Mouse (Mus musculus): ENCODE measurements around the gene Slc12a8. TPM values are rescaled to one million over a fixed set of nuclear protein-coding genes. Genes with fewer than 3 reads are reported as not detected.

Slc12a8 gene
- total RNA-seq, 2 experiments from 2014 or later: 1.3 to 1.5 TPM

DNA sequence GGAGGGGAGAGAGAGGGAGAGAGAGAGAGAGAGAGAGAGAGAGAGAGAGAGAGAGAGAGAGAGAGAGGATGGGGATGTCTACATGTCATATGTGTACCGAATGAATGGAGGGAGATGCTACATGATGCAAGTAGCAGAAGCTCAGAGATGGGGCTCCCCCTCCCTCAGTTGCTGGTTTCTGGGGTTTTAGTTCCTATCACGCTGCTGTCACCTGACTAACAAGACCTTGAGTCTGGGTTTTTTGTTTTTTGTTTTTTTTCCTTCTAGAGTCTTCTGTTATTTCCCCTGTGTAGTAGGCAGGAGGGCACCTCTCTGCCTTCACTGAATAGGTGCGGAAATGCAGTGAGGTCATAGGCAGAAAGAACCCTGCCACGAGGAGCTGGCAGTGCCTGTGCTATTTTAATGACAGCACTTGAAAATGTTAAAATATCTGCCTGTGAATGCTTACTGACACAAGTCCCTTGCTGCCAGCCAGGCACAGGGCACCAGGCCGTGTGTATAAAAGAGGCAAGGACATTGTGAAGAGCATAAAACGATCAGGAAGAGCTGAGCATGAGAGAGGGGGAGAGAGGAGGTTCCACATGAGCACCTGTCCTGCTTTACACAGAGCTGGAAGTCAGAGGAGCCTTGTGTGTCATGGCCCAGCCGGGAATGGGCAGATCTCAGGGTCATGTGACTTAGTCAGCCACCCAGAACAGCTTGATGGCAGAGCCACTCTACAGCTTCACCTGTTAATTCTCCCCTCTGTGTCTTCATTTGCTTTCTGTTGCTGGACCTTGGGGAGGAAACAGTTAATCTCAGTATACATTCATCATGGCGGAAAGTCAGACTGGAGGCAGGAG is 89.8 kb downstream of the Slc12a8 start:
- DNase-seq: no peak
- intact Hi-C loops (cut with DNase I): no loop called here

DNA sequence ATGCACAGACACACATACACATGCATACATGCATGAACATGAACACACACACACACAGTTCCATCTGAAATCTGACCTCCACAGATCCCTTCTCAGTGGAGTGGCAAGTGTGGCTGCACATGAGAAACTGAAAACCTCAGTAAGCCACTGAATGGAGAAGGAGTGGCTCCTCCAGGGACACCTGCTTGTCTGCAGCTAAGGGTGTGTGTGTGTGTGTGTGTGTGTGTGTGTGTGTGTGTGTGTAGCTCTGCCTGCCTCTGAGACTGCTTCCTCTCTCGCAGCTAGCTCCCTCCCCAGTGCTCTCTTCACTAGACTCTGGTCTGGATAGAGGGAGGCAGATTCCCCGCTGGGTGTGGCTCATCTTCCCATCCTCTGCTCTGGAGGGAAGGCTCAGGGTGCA is 92.4 kb downstream of the Slc12a8 start:
- DNase-seq: no peak
- intact Hi-C loops (cut with DNase I): no loop called here

DNA sequence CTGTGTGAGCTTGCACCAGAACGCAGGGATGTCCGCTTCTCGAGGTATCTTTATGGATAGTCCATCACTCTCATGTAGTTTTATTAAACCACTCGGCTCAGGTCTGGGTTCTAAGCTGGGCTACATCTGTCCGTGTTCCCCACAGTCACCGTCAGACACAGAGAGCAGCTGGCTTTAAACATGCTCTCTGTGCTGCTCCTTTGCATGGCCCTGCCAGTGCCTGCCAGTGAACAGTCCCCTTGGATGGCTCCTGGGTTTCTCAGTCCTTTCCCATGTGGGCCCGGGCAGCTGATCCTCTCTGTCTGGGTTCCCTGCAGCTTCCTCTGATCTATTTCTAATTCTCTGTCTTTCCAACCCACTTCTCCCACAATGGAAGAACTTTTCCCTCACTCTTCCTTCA is 93.3 kb downstream of the Slc12a8 start:
- intact Hi-C loops (cut with DNase I): no loop called here
- no peak for DNase-seq

DNA sequence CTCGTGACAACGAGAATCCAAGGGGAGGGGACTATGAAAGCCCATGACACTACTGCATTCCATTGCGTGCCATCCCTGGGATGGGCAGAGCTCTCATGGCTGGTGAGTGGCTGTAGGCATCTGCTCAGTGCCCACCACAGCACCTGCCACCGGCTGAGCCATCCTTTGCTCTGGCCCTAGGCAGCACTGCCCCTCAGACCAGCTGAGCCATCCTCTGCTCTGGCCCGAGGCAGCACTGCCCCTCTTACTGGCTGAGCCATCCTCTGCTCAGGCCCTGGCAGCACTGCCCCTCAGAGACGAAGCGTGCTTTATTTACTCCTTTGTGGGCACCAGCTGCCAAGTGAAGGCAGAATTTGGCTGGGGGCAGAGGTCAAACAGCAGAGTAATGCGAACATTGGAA is 94.2 kb downstream of the Slc12a8 start:
- peak; percentile 34 for DNase-seq
- intact Hi-C loops (cut with DNase I): no loop called here

DNA sequence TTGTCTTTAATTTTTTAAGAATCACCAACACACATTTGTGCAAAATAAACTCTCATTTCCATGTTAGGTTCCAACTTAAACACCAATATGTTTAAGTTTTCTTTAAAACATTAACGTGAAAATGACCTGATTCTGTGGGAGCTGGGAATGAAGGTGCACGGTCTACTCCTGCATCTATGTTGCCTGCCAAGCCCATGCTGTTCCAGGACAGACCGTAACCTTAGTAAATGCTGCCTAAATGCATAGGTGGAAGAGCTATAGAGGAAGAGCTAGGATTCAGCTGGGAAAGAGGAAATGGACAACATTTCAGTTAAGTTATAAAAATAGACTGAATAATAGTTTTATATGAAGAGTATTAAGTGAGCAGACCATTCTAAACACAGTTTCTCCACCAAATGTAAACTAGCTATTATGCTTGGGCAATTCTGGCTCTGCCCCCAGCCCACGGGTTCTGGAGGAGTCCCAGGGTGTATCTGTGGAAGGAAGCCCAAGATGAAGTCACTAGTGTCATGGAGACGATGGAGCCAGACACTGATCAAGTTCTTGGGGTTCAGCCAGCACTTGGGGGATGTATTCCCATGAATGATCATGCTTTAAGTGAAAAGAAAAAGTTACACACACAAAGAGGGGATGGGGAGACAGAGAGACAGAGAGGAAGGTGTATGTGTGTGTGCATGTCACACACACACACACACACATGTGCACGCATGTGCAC is 95.1 kb downstream of the Slc12a8 start:
- intact Hi-C loops (cut with DNase I): no loop called here
- peak; percentile 77 for DNase-seq

DNA sequence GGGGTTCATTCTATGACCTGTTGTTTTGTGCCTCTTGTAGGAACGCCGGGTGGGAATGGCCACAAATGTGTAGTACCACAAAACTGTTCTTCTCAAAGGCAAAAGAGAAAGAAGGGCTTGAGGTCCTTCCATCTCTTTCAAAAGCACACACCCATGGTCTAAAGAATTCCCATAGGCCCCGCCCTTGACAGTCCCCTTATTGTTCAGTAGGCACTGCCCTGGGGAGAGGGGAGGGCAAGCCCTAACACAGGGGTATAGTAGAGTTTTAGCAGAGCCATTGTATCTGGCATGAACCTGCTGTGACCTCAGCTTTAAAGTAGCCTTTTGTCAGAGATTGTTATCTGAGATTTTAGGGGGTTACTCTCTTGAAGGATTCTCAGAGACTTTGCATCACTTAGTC is 98.9 kb downstream of the Slc12a8 start:
- no peak for DNase-seq
- intact Hi-C loops (cut with DNase I): no loop called here

DNA sequence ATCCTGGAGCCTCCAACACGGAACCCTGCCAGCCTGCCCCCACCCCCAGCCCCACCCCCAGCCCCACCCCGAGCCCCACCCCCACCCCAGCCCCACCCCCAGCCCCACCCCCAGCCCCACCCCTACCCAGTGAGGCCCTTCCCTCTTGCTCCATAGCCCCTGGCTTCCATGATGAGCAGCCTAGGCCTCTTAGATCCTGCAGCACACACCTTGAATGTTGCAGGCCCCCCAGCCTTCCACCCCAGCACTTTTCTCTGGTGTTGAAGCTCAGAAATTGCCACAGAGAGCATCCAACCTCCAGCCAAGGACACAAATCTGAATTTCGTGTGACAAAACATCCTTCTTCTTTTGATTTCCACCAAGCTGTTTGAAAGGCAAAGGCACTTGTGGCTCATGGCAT is 104.7 kb downstream of the Slc12a8 start:
- DNase-seq: no peak
- intact Hi-C loops (cut with DNase I): no loop called here

DNA sequence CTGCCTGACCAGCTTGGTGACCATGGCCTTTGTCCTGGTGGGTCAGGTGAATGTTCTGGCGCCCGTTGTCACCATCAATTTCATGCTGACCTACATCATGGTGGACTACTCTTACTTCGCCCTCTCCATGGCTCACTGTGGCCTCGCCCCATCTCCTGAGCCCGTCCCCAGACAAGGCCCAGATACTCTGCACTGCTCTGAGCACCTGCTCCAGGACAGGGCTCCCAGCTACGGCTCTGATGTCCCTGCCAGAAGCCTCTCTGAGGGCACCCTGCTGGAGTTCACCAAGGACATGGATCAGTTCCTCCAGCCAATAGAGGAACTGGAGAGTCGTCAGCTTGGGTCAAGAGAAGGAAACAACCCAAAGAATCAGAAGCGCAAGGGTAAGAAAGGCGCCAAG is 107.5 kb downstream of the Slc12a8 start:
- intact Hi-C loops (cut with DNase I): no loop called here
- no peak for DNase-seq

DNA sequence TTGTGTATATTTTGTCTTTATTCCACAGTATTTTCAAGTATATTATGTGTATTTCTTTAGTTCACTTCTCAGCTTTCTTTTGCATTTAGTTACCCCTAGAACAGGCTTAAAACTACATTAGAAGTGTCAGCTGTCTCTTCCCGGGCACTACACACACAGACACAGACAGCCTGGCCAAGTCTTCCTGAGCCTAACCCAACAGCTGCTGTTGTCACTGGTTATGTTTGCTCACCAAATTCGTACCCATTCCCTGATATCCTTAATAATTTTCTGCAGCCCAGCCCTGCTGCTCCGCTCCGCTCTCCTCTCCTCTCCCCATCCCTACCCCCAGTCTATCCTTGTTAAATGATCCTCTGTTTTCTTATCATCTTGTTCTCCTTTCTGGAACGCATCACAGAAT is 112.4 kb downstream of the Slc12a8 start:
- intact Hi-C loops (cut with DNase I): no loop called here
- no peak for DNase-seq

DNA sequence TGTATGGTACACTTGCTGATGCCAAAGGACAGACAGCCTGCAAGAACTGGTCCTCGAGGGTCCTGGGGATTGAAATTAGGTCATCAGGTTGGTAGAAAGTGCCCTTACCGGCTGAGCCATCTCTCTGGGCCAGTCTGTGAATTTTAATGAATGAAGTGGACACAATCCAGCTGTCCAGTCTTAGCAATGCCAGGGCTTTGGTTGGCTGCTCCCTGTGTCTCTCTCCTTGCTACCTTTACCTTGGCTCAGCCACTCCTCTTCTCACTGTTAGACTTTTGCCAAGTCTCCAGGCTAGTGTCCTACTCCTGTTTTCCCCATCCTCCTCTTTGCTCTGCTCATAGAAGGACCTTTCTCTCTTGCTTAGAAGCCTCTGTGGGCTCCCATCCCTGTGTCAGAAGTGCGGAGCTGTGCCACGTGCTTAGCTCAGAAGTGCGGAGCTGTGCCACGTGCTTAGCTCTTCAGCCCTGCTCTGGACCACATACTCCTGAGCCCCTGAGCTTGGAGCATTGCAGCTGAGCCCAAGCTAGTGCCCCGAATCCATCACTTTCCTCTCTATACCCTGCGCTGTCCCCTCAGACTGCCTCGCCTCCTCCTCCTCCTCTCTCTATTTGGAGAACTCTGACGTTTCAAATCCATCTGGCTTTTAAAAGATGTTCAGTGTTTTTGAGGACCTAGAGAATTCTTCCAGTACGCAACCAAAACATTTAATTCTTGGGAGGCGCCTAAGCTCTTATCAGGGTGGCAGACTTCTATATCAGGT is 118.9 kb downstream of the Slc12a8 start:
- DNase-seq: no peak
- intact Hi-C loops (cut with DNase I): no loop called here

DNA sequence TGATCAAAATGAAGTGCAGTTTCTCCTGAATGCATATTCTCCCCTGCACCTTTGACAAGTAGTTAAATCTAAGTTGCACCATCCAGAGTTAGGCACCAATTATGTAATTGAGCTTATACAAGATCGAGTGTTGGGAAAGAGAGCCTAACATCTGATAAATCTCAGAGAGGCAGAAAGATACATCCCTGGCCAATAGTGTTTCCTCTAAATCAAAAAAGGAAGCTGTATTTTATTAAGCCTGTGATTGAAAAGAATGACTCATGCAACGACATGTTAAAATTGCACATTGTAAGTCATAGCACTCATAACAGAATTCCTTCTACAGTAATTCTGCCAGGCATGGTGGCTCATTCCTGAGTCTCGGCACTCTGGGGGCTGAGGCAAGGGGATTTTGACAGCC is 124.7 kb downstream of the Slc12a8 start:
- intact Hi-C loops (cut with DNase I): no loop called here
- no peak for DNase-seq

DNA sequence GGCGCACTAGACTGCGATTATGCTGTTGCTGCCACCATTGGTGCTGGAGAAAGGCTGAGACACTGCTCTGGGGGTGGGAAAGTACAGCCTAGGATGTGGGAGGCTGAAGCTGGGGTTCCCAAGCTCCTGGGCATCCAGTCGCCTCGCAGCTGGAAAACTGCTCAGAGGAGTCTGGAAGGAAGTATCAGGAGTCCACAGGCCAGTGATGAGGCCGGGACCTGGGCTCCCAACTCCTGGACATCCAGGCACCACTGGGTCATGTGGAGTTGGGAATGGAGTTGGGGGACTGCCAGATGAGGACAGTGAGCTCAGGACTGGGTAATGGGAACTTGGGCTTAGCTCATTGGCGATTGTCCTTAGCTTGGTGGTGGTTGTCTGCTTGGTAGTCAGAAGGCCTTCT is 136.0 kb downstream of the Slc12a8 start:
- intact Hi-C loops (cut with DNase I): no loop called here

DNA sequence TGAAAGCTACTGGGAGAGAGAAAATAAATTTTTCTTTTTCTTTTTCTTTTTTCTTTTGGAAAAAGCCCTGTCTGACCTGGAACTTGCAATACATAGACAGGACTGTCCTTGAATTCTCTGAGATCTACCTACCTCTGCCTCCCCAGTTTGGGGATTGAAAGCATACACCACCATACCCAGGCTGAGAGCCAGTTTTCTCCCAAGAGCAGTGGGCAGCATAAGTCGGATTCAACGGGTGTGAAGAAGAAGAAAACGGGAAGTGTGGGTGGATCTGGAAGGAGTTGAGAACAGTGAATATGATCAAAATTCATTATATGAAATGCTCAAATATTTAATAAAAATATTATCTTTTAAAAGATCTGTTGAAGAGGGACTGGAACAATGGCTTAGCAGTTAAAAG is 138.3 kb downstream of the Slc12a8 start:
- DNase-seq: no peak

More for the DNA sequence above, 136.0 kb downstream of the Slc12a8 start:
- no peak for DNase-seq

DNA sequence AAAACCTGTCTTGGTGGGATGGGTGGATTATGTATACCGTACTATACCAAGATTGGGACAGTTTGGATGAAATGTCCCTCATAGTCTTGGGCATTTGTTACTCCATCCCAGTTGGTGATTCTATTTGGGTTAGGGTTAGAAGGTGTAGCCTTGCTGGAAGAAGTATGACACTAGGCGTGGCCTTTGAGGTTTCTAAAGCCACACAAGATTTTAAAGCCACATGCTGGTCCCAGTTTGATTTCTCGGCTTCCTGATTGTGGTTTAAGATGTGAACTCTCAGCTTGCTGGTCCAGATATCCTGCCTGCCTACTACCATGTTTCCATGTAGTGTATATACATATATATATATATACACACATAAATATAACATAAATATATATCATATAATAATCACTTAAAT is 140.1 kb downstream of the Slc12a8 start:
- intact Hi-C loops (cut with DNase I): no loop called here
- DNase-seq: no peak

More for the DNA sequence above, 138.3 kb downstream of the Slc12a8 start:
- intact Hi-C loops (cut with DNase I): no loop called here

DNA sequence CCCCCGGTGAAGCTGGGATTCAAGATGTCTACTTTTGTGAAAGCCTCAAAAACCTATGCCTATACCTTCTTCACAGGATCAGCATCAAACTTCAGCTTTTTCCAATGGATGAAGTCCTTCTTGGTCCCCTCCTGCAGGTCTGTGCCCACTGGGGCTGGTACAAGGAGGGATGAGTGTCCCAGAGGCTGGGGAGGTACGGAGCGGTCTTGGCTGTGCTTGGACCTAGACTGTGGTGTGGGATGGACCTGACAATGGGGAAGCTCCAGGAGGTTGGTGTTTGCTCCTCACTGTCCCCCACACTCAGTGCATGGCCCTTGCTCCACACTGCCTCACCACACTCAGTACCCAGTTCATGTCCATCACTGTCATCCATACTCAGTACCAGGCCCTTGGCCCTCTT is 141.0 kb downstream of the Slc12a8 start:
- intact Hi-C loops (cut with DNase I): no loop called here
- DNase-seq: no peak

DNA sequence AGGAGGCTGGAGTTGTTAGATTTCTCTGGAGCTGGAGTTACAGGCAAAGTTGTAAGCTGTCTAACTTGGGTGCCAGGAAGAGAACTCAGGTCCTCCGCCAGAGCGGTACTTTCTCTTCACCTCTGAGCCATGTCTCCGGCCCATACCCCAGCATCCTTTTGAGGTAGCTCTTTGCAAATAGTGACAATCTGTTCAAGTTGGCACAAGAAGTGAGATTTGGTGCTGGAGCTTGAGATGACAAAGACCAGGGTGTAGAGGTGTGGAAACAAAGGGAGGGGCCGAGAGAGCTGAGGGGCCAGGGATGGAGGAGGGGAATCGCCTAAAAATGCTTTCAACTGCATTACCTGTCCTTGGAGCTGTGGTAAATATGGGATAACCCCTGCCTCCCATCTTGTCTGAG is 142.4 kb downstream of the Slc12a8 start:
- intact Hi-C loops (cut with DNase I): no loop called here
- DNase-seq: no peak

DNA sequence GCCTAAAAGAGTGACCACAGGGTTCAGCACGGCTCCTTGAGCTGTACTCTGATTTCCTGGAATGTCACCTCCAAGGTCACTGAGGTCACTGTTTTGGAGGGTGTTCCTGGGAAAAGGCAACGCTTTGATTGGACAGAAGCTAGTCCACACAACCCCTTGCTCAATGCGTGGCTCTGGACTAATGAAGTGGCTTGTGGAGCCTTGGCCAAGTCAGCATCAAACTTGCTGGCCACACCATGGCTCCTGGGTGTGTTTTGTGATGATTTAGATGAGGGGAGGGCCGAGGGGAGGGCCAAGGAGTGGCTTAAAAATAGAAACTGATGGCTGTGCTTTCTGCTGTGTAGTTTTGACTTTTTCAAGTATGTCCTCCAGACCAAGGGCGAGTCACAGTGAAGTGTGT is 143.0 kb downstream of the Slc12a8 start:
- no peak for DNase-seq
- intact Hi-C loops (cut with DNase I): no loop called here

DNA sequence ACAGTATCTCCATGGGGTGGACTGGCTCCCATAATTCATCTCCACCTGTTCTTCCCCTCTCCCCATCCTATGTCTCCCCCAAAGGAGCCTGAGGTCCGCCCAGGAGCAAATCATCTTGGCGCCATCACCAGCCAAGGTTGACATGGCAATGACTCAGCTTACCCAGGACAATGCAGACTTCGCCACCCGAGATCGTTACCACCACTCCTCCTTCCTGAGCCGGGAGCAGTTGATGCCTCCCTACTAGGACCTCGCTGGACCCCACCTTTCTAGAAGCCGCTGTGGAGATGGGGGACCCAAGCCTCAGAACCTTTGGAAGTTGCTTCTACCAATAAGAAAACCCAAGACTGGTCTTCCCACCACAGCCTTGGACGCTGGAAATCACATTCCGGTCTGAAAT is 145.7 kb downstream of the Slc12a8 start:
- no peak for DNase-seq
- intact Hi-C loops (cut with DNase I): no loop called here

DNA sequence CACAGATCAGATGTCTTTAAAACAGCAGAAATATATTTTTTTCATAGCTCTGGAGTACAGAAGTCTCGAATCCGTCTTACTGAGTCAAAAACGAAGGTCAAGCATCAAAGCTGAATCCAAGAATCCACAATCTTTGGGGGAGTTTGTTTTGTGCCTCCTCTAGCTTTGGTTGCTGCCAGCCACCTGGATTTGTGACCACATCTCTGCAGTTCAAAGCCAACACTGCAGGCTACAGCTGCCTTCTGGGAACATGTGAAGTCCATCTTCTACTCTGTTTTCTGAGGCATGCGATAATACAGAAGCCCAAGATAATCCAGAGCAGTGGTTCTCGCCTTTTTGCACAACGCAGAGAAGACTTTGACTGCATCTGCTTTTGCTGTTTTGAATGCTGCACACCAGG is 149.1 kb downstream of the Slc12a8 start:
- DNase-seq: no peak
- intact Hi-C loops (cut with DNase I): no loop called here

DNA sequence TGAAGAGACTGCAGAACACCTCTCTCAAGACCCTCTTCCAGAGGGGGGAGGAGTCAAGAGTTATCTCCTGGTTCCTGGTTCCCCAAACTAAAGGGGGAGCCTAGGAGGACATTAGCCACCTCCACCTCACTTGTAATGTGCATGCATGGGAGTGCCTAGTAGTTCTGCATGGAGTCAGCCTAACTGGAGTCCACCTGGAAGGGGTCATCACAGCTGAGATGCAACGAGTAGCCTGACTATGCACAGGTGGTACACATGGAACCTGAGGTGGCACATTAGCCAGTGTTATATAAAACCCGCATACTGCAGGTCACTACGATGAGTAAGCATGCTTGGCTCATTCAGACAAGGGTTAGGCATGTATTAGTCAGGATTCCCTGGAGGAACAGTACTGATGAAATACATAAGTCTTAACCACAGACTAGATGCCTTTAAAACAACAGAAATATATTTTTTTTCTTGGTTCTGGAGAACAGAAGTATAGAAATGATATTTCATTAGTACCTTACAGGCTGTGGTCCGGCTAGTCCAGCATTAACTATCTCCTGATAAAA is 149.9 kb downstream of the Slc12a8 start:
- intact Hi-C loops (cut with DNase I): no loop called here
- no peak for DNase-seq

DNA sequence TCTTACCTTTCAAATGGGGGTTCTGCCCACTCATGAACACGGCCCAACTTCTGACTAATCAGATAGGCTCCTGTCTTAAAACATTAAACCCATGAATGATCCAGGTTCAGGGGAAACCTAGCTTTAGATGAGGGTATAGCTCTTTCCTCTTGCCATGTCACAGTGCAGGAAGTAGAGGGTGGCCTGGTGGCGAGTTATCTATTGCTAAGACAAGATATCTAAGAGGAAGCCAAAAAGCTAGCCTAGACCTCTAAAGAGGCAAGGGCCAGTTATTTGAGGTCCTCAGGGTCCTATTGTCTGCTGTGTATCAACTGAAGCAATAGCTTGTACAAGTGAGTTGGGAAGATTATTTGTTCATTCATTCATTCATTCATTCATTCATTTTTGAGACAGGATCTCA is 151.3 kb downstream of the Slc12a8 start:
- intact Hi-C loops (cut with DNase I): no loop called here
- DNase-seq: no peak
